Comparison of ENCODE assay signal across 28 mouse cellular contexts in genomic region chr2:104687261-104687660, GRCm38 (mm10). TPM values are rescaled to one million over a fixed set of nuclear protein-coding genes. Genes with fewer than 3 reads are reported as not detected.
DNase-seq lines count a peak whose midpoint lies in the region; ATAC-seq lines count a peak whose summit lies in the region.
"Had no signal": no experiment of that assay in that cellular context is flagged by ENCODE, and none has a peak within 500 bp of the region (broad histone marks: within the 10 kb centered on the region; RNA-seq: fewer than 3 reads in every experiment).

No protein-coding gene starts in this region.

- DNase-seq in spleen, postnatal 36 days (ENCODE audit: low spot score in 2 of 2): peak; percentile 17 to 22
- DNase-seq in spleen, postnatal 14 days (ENCODE audit: low spot score in 2 of 2): no peak
- DNase-seq in MEL-GATA-1-ER (ENCODE audit: extremely low read depth, low read depth): peak; percentile 65
- DNase-seq in frontal cortex, postnatal 36 days (ENCODE audit: low spot score in 2 of 2): no peak
- DNase-seq in right cerebral cortex, adult 18-20 months: no peak
- DNase-seq: adrenal gland, adult 2 months; cerebellum, adult 2 months; cerebellum, postnatal 25 days; gastrocnemius, postnatal 10 days; kidney, adult 9 months; kidney, postnatal 25 days; left cerebral cortex, postnatal 4 days; thymus, postnatal 14 days had no signal

- ATAC-seq in granulocyte monocyte progenitor cell, adult 5-6 weeks (replicated peaks; ENCODE audit: poor library complexity, severe bottlenecking): peak; percentile 87
- ATAC-seq in neutrophil, adult 5-6 weeks (ENCODE audit: extremely low read depth, insufficient number of reproducible peaks, low FRiP score, poor library complexity, severe bottlenecking): 0 out of 2 replicates have a peak, but pooled peaks have one; percentile 11
- no peak for ATAC-seq in inflammation-experienced regulatory T-cells, adult 6 months
- ATAC-seq: forebrain, embryonic 15.5 days; hindbrain, embryonic 16.5 days; intestine, embryonic 16.5 days; midbrain, embryonic 13.5 days had no signal

RNA-seq across cellular contexts. Expression of gene Tcp11l1, which starts 24.7 kb away (rescaled TPM):
- 18.3 and 21.3 TPM in 2 replicates for total RNA-seq in granulocyte monocyte progenitor cell, adult 5-6 weeks (2014; fragmentation: Nextera tagmentation)
- total RNA-seq in granulocyte monocyte progenitor cell, adult 5-6 weeks (2017): 7.9 and 10.5 TPM in 2 replicates
- total RNA-seq in neutrophil, adult 5-6 weeks (2017): 0.81 and 1.2 TPM in 2 replicates
- under 1 TPM in 2 of 3 experiments, not detected in 1; 0.13 to 0.82 TPM for polyA plus RNA-seq in inflammation-experienced regulatory T-cells, adult 6 months (2017; shearing (Covaris generic))

RNA-seq across cellular contexts. Expression of gene Pin1rt1, which starts 28.9 kb away (rescaled TPM):
- total RNA-seq in granulocyte monocyte progenitor cell, adult 5-6 weeks (2014; fragmentation: Nextera tagmentation): not detected in 2 replicates
- not detected in 2 replicates for total RNA-seq in granulocyte monocyte progenitor cell, adult 5-6 weeks (2017)
- total RNA-seq in neutrophil, adult 5-6 weeks (2017): not detected in 2 replicates
- polyA plus RNA-seq in inflammation-experienced regulatory T-cells, adult 6 months (2017; shearing (Covaris generic)): not detected
- total RNA-seq: adrenal gland, adult 2 months; adrenal gland, postnatal 4 days; gastrocnemius, postnatal 10 days; layer of hippocampus, adult 2 months; left cerebral cortex, adult 18-20 months; left cerebral cortex, postnatal 4 days had no signal
- polyA plus RNA-seq: adrenal gland, adult 2 months; embryonic facial prominence, embryonic 14.5 days; heart, embryonic 15.5 days; hindbrain, embryonic 10.5 days; intestine, embryonic 16.5 days; liver, embryonic 15.5 days; neural tube, embryonic 13.5 days had no signal

RNA-seq across cellular contexts. Expression of gene Depdc7, which starts 55.4 kb away (rescaled TPM):
- 2.4 and 2.9 TPM in 2 replicates for total RNA-seq in granulocyte monocyte progenitor cell, adult 5-6 weeks (2014; fragmentation: Nextera tagmentation)
- 4.7 and 11.6 TPM in 2 replicates for total RNA-seq in granulocyte monocyte progenitor cell, adult 5-6 weeks (2017)
- total RNA-seq in neutrophil, adult 5-6 weeks (2017): 0.58 and 1.5 TPM in 2 replicates
- not detected for polyA plus RNA-seq in inflammation-experienced regulatory T-cells, adult 6 months (2017; shearing (Covaris generic))

Comparison
In these comparisons a context has a peak if more than half of its experiments do, and no peak if none do; other contexts are left out.
1. DNase-seq: peak in spleen, postnatal 36 days (2 of 2) and MEL-GATA-1-ER (single experiment); none in spleen, postnatal 14 days (0 of 2), frontal cortex, postnatal 36 days (0 of 2) and right cerebral cortex, adult 18-20 months (single experiment).